Mouse (Mus musculus): Measurements from ENCODE around the gene Aimp2. TPM values are rescaled to one million over a fixed set of nuclear protein-coding genes. Genes with fewer than 3 reads are reported as not detected.

Gene Aimp2
- 91.4 and 91.5 TPM in 2 replicates for polyA plus RNA-seq (2015; fragmentation: Nextera tagmentation; extraction: Ambion mirVana)

DNA sequence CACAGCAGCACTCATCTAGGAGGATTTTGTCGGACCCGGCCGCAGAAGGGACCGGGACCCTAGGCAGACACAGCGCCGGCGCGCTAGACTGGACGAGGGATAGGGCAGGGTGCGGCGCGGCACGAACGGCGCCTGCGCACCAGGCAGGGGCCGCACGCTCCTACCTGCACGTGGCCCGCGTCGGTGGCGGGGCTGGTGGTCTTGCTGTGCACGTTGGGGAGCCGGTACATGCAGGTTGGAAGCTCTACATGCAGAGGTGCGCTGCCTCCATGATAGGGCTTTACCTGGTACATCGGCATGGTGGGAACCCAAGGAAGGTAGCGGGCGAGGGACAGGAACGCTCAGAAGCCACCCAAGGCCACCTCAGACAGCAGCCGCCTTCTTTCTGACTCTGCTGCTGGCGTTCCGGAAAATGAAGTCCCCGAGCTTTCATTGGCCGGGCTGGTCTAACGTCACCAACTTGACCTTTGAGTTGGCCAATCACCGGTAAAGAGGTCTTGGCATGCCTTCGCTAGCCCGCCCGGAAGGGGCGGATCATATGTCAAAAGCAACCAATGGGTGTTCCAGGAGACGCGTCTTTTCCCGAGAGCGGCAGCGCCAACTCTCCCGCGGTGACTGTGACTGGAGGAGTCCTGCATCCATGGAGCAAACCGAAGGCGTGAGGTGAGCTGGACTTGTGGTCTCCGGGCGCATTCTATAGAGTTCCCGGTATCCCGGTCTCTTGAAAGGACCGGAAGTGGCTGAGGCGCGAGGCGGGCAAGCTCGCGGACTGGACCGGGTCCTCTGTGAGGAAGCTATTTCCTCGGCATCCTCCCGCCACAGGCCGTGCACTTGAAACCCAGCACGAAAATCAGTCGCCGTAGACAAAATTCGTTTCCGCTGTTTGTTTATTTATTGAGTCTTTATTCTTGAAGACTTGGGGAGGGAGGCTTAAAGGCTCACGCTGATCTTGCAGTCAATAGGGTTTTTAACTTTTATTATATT is at the start of gene Aimp2, which contains the start of gene Pms2:
Gene Aimp2 (minus strand): TSS at position 431 of the 984 bp plus-strand sequence.
Gene Pms2 (plus strand): TSS at position 548 of the 984 bp plus-strand sequence.
- Histone ChIP-seq H3K9ac (ENCODE audit: low read length) (peak within 1 kb of the TSS; percentile 74), H3K4me1 (ENCODE audit: control insufficient read depth, insufficient read depth, low read length) (peaks cover 29% of the 10 kb centered on the region), H3K27me3 (ENCODE audit: control insufficient read depth, insufficient read depth, low read length) (no peaks in the 10 kb centered on the region), H3K36me3 (ENCODE audit: control insufficient read depth, insufficient read depth) (peaks cover 17% of the 10 kb centered on the region), H3K9me3 (replicated peaks; ENCODE audit: control insufficient read depth, low read length) (no peaks in the 10 kb centered on the region), H3K4me2 (ENCODE audit: low read depth, low read length) (peak within 1 kb of the TSS; percentile 90), H3K4me3 (ENCODE audit: low read length) (peak within 1 kb of the TSS; percentile 70), H3K27ac (ENCODE audit: low read length) (peak within 1 kb of the TSS; percentile 94)
- peak; percentile 99 for ATAC-seq (replicated peaks; ENCODE audit: extremely low read depth, insufficient read depth, low FRiP score)
- under 1% methylated on average over 70 of the region's 70 CpGs for WGBS

GRCm38 (mm10) chr5:143957101-143957500 is 47.5 kb upstream of the Aimp2 start:
- no peaks in the 10 kb centered on the region for H3K4me1 ChIP-seq (ENCODE audit: control insufficient read depth, insufficient read depth, low read length)
- no peak overlapping the region for H3K4me3 ChIP-seq (ENCODE audit: low read length)
- no peak for ATAC-seq (replicated peaks; ENCODE audit: extremely low read depth, insufficient read depth, low FRiP score)
- H3K9me3 ChIP-seq (replicated peaks; ENCODE audit: control insufficient read depth, low read length) = no peaks in the 10 kb centered on the region
- no peak overlapping the region for H3K27ac ChIP-seq (ENCODE audit: low read length)
- no peaks in the 10 kb centered on the region for H3K27me3 ChIP-seq (ENCODE audit: control insufficient read depth, insufficient read depth, low read length)
- WGBS = 93% methylated on average over 6 of the region's 6 CpGs
- H3K36me3 ChIP-seq (ENCODE audit: control insufficient read depth, insufficient read depth) = no peaks in the 10 kb centered on the region
- H3K9ac ChIP-seq (ENCODE audit: low read length) = no peak overlapping the region
- H3K4me2 ChIP-seq (ENCODE audit: low read depth, low read length) = no peak overlapping the region

- no peak overlapping the region for H3K4me2 ChIP-seq (ENCODE audit: low read depth, low read length)
- 46% methylated on average over 5 of the region's 5 CpGs for WGBS
- H3K36me3 ChIP-seq (ENCODE audit: control insufficient read depth, insufficient read depth) = no peaks in the 10 kb centered on the region
- no peaks in the 10 kb centered on the region for H3K27me3 ChIP-seq (ENCODE audit: control insufficient read depth, insufficient read depth, low read length)
- H3K9ac ChIP-seq (ENCODE audit: low read length) = no peak overlapping the region
- no peaks in the 10 kb centered on the region for H3K9me3 ChIP-seq (replicated peaks; ENCODE audit: control insufficient read depth, low read length)
- H3K4me3 ChIP-seq (ENCODE audit: low read length) = no peak overlapping the region
- no peaks in the 10 kb centered on the region for H3K4me1 ChIP-seq (ENCODE audit: control insufficient read depth, insufficient read depth, low read length)
- no peak overlapping the region for H3K27ac ChIP-seq (ENCODE audit: low read length)
- ATAC-seq (replicated peaks; ENCODE audit: extremely low read depth, insufficient read depth, low FRiP score) = no peak
Observed at GRCm38 (mm10) chr5:143950016-143950415, 40.4 kb upstream of the Aimp2 start.

GRCm38 (mm10) chr5:143948361-143948760 is 38.7 kb upstream of the Aimp2 start:
- ATAC-seq (replicated peaks; ENCODE audit: extremely low read depth, insufficient read depth, low FRiP score) = no peak
- Histone ChIP-seq H3K4me2 (ENCODE audit: low read depth, low read length) (no peak overlapping the region), H3K27me3 (ENCODE audit: control insufficient read depth, insufficient read depth, low read length) (no peaks in the 10 kb centered on the region), H3K9ac (ENCODE audit: low read length) (no peak overlapping the region), H3K4me1 (ENCODE audit: control insufficient read depth, insufficient read depth, low read length) (no peaks in the 10 kb centered on the region), H3K36me3 (ENCODE audit: control insufficient read depth, insufficient read depth) (no peaks in the 10 kb centered on the region), H3K4me3 (ENCODE audit: low read length) (no peak overlapping the region), H3K9me3 (replicated peaks; ENCODE audit: control insufficient read depth, low read length) (0 out of 2 replicates have a peak, but pooled peaks cover 4% of the 10 kb centered on the region), H3K27ac (ENCODE audit: low read length) (no peak overlapping the region)
- 85% methylated on average over 12 of the region's 12 CpGs for WGBS

DNA sequence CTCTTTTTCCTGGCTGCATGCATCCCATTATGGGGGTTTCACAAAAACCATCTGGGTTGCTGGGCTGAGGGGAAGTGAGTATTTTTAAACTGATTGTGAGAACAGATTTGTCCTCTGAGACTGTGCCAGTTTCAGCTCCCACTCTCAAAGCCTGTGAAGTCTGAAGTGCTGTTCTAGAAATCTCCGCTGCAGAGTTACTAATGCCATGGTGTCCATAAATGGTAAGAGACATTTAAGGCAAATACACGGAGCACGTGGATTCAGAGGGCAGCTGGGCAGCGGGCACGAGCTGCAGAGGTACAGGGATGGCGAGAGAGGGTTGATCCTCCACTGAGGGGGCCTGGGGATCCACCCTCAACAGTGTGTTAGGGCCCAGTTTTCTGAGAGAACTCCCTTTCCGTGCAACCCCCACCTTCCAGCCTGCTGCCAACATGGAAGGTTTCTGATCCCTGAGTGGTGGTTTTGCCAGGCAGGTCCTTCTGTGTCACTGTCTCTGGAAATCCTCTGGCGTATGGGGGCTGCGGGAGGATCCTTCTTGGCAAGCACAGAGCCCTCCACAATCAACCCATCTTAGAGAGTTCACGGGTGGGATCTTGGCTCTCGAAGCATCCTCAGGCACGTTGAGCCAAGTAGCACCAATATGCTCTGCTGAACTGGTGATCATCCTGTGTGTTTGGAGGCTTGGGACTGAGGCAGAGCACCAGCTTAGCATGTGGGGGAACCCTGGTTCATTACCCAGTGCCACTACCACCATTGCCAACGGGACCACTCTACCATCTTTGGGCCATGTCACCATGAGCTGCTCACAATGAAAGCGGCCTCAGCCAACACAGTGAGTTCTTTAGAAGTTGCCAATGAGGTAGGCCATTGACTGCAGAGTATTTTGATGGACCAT is 33.8 kb upstream of the Aimp2 start:
- 68% methylated on average over 14 of the region's 14 CpGs for WGBS
- no peak overlapping the region for H3K4me2 ChIP-seq (ENCODE audit: low read depth, low read length)
- no peaks in the 10 kb centered on the region for H3K36me3 ChIP-seq (ENCODE audit: control insufficient read depth, insufficient read depth)
- no peak overlapping the region for H3K27ac ChIP-seq (ENCODE audit: low read length)
- no peak for ATAC-seq (replicated peaks; ENCODE audit: extremely low read depth, insufficient read depth, low FRiP score)
- no peaks in the 10 kb centered on the region for H3K27me3 ChIP-seq (ENCODE audit: control insufficient read depth, insufficient read depth, low read length)
- 0 out of 2 replicates have a peak, but pooled peaks cover 6% of the 10 kb centered on the region for H3K9me3 ChIP-seq (replicated peaks; ENCODE audit: control insufficient read depth, low read length)
- no peak overlapping the region for H3K9ac ChIP-seq (ENCODE audit: low read length)
- H3K4me1 ChIP-seq (ENCODE audit: control insufficient read depth, insufficient read depth, low read length) = no peaks in the 10 kb centered on the region
- no peak overlapping the region for H3K4me3 ChIP-seq (ENCODE audit: low read length)

- no peaks in the 10 kb centered on the region for H3K4me1 ChIP-seq (ENCODE audit: control insufficient read depth, insufficient read depth, low read length)
- ATAC-seq (replicated peaks; ENCODE audit: extremely low read depth, insufficient read depth, low FRiP score) = no peak
- H3K4me3 ChIP-seq (ENCODE audit: low read length) = no peak overlapping the region
- no peak overlapping the region for H3K27ac ChIP-seq (ENCODE audit: low read length)
- WGBS = 22% methylated on average over 10 of the region's 10 CpGs
- H3K36me3 ChIP-seq (ENCODE audit: control insufficient read depth, insufficient read depth) = no peaks in the 10 kb centered on the region
- 0 out of 2 replicates have a peak, but pooled peaks cover 6% of the 10 kb centered on the region for H3K9me3 ChIP-seq (replicated peaks; ENCODE audit: control insufficient read depth, low read length)
- H3K4me2 ChIP-seq (ENCODE audit: low read depth, low read length) = no peak overlapping the region
- H3K9ac ChIP-seq (ENCODE audit: low read length) = no peak overlapping the region
- H3K27me3 ChIP-seq (ENCODE audit: control insufficient read depth, insufficient read depth, low read length) = no peaks in the 10 kb centered on the region
Observed at GRCm38 (mm10) chr5:143941588-143941987, 31.9 kb upstream of the Aimp2 start.

- no peaks in the 10 kb centered on the region for H3K27me3 ChIP-seq (ENCODE audit: control insufficient read depth, insufficient read depth, low read length)
- H3K27ac ChIP-seq (ENCODE audit: low read length) = no peak overlapping the region
- no peak overlapping the region for H3K9ac ChIP-seq (ENCODE audit: low read length)
- ATAC-seq (replicated peaks; ENCODE audit: extremely low read depth, insufficient read depth, low FRiP score) = no peak
- no peak overlapping the region for H3K4me2 ChIP-seq (ENCODE audit: low read depth, low read length)
- 0 out of 2 replicates have a peak, but pooled peaks cover 3% of the 10 kb centered on the region for H3K9me3 ChIP-seq (replicated peaks; ENCODE audit: control insufficient read depth, low read length)
- H3K36me3 ChIP-seq (ENCODE audit: control insufficient read depth, insufficient read depth) = peaks cover 6% of the 10 kb centered on the region; the same call in 1 of the 2 replicates
- no peaks in the 10 kb centered on the region; the same call in 1 of the 2 replicates for H3K4me1 ChIP-seq (ENCODE audit: control insufficient read depth, insufficient read depth, low read length)
- WGBS = 67% methylated on average over 9 of the region's 9 CpGs
- no peak overlapping the region for H3K4me3 ChIP-seq (ENCODE audit: low read length)
Observed at GRCm38 (mm10) chr5:143936156-143936555, 26.5 kb upstream of the Aimp2 start.

GRCm38 (mm10) chr5:143933875-143934274 is 24.2 kb upstream of the Aimp2 start:
- 79% methylated on average over 1 of the region's 1 CpGs for WGBS

More at GRCm38 (mm10) chr5:143933875-143934274, 24.2 kb upstream of the Aimp2 start:
- Histone ChIP-seq H3K27ac (ENCODE audit: low read length) (no peak overlapping the region), H3K4me2 (ENCODE audit: low read depth, low read length) (no peak overlapping the region), H3K36me3 (ENCODE audit: control insufficient read depth, insufficient read depth) (peaks cover 19% of the 10 kb centered on the region), H3K9me3 (replicated peaks; ENCODE audit: control insufficient read depth, low read length) (no peaks in the 10 kb centered on the region), H3K27me3 (ENCODE audit: control insufficient read depth, insufficient read depth, low read length) (no peaks in the 10 kb centered on the region), H3K9ac (ENCODE audit: low read length) (no peak overlapping the region), H3K4me3 (ENCODE audit: low read length) (no peak overlapping the region), H3K4me1 (ENCODE audit: control insufficient read depth, insufficient read depth, low read length) (no peaks in the 10 kb centered on the region; the same call in 1 of the 2 replicates)
- no peak for ATAC-seq (replicated peaks; ENCODE audit: extremely low read depth, insufficient read depth, low FRiP score)

All from heart, embryonic 16.5 days (tissue).